Mouse (Mus musculus) spleen, postnatal 14 days (tissue): ENCODE measurements at regions not wholly inside any gene's neighbourhood (a gene's known extent, or its start where the extent isn't known, plus 50 kb on each side); places are given as distances from the start of the nearest gene placed in this dataset.
A peak's percentile ranks its signal among the peaks of the same experiment; 100 is the strongest.
"Not testable (repeated sequence)": the region's sequence is repeated elsewhere in the genome, so short reads cannot be mapped to it uniquely, and the experiment has no call there.

Source experiments
- DNase-seq, 2 experiments: peaks; one replicate each; pipeline ENCODE4 v3.0.0; 2021 to 2022; ENCODE audit warnings: low spot score in 2 of 2

GRCm38 (mm10) chr17:85881636-85882170 is 193.6 kb upstream of the Six2 start:
- no peak for DNase-seq

- DNase-seq, result no peak
Measured at GRCm38 (mm10) chr17:85881046-85881445, 193.0 kb upstream of the Six2 start.

DNA sequence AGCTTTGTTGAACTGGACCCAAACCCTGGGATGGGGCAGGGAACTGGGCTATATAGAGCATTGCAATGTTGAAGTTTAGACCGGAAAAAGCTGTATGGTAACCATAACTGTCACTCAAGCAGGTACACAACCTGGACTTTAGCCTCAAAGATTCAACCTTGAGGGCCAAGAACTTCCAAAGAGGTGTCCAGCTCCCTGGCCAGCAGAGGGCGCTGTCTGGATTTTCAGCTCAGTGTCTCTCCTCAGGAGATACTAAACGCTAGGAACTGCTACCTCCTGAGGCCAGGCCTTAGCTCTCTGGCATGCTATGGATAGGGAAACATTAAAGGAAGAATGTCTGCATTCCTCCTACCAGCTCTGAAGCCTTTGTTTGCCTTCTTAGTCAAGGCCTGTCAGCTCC is 189.4 kb upstream of the Six2 start:
- DNase-seq, result peak in 1 of 2 experiments; percentile 29

GRCm38 (mm10) chr17:85876853-85877252 is 188.8 kb upstream of the Six2 start:
- DNase-seq, result no peak

GRCm38 (mm10) chr17:85873853-85874586 is 185.9 kb upstream of the Six2 start:
- DNase-seq, result no peak

DNA sequence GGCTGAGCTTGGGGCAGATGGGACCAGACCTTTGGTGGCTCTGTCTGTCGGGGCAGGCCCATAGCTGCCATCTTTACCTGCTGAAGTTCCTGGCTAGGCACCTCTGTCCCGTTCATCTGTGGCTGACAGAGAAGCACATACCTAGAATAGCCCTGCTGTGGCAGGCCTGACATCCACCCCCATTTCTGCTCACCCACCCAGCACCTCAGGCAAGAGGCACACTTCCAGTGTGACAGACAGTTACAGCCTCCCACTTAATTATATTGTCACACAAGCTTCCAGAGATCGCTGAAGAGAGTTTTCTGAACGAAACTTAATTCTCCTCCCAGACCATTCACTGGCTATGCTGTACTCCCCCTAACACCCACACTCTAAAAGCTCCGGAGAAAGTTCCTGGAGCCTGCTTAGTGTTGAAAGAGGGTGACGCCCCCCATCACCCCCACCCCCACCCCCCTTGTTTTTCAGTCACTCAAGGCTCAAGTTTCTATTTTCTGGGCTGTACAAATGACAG is 184.9 kb upstream of the Six2 start:
- DNase-seq, result no peak

DNA sequence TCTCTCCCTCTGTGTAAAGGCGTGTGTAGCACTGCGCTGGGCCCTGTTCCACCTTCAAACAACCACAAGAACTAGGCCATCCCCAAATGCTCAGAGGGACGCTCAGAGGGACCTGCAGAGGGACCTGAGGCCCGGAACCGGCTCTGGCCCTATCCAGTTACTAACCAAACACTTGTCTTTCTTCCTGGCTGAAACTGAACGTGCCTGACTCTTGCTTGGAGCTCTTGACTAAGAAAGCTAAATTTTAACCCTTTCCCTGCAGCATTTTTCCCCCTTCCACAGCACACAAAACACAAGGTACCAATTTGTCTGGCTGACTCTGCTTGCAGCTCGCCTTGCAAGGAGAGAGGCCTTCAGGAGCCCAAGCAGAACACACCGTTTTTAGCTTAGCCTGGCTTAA is 182.3 kb upstream of the Six2 start:
- DNase-seq, result no peak

DNA sequence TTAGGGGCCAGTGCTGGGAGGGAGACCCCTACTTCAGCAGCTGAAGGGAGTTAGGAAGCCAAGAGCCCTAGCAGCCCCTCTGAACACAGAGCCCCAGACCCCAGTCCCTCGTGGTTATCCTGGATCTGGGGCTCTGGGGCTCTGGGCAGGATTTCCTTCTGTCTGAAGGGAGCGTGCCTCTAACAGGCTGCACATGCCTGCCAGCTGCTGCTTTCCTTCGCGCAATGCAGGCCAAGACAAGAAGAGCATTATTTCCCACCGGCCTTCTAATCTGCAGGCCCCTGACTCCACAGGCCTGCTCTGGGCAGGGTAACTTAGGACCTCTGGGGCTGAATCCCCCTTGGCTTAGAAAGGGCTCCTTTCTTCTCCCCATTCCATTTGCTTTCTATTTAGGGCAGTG is 181.1 kb upstream of the Six2 start:
- DNase-seq, result no peak

GRCm38 (mm10) chr17:85867945-85868616 is 180.0 kb upstream of the Six2 start:
- no peak for DNase-seq

DNA sequence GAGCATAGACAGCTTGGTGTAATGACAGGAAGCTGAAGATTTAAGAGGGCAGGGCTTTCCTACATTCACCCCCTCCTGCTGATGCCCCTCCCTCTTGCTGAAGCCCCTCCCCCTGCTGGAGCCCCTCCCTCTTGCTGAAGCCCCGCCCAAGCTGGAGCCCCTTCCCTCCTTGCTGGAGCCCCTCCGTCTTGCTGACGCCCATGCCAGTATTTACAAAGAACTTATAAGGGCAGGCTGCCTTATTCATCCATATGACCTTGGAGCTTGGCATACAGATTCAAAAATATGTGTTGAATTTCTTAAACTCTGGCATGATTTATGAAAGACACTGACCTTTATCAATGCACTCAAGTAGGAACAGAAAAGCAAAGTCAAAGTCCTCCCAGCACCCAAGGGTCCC is 178.5 kb upstream of the Six2 start:
- no peak for DNase-seq

DNA sequence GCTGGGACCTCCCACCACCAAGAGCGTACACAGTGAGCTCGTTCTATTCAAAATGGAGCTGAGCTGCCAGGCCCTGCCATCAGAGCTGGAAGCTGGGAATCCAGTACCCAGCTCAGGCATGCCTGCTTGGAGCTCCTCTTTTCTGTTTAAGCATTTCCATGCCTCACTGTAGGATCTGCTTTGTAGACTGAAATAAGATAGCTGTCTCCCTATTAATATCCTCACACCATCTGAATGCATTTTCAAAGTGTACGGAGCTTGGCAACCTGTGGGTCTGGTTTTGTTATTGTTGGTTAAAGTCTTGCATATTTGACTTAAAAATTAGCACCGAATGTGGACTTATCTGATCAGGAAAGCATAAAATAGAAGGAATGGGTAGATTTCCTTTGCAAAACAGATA is 177.9 kb upstream of the Six2 start:
- DNase-seq, result no peak

- DNase-seq, result no peak
Measured at GRCm38 (mm10) chr17:85861328-85861727, 173.3 kb upstream of the Six2 start.

GRCm38 (mm10) chr17:85860797-85861196 is 172.7 kb upstream of the Six2 start:
- DNase-seq, result no peak

GRCm38 (mm10) chr17:85859926-85860707 is 172.0 kb upstream of the Six2 start:
- DNase-seq, result no peak

DNA sequence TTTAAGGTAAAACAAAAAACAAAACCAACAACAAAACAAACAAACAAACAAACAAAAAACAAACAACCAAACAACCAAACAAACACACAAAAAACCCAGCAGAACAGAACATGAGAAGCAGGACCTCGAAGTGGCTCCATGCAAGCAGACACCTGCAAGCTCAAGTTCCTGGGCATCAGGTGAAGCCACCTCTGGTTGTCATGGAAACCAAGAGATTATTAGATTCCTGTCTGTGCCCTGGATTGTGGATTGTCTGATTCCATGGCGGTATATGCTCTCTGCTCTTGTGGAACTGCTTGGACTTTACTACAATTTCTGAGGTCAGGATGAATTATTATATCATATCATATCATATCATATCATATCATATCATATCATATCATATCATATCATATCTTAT is 170.4 kb upstream of the Six2 start:
- no peak for DNase-seq

DNA sequence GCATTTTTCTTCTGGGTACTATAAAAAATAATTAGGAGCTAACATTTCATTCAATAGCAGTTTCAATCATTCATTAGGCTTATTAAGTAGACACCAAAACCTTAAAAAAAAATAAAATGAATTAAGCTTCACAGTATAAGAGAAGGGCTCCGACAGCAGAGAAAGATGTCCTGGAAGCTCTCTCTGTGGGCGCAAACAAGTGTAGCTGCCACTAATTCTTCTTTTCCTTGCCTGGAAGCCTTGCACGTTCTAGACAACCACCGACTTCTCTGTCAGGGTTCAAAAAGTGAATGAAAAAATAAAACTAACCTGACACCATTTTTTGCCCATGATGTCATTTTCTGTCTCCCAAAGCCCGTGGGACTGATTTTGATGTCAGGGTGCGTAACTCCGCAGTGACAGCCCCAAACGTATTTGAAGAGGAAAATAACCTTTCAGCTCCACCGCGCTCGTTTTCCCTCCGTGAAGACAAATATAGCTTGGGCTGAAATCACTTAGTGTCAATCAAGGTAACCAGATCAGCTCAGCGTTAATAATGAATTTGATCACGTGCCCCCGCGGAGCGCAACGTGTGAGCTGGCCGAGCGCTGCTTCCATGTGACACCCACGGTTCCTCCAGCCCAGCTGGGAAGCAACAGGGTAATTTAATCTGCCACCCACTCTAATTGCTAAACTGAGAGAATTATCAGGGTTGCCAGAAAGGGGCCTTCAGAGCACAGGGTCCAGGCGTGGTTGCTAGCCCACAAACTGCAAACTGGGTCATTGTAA is 169.8 kb upstream of the Six2 start:
- no peak for DNase-seq

DNA sequence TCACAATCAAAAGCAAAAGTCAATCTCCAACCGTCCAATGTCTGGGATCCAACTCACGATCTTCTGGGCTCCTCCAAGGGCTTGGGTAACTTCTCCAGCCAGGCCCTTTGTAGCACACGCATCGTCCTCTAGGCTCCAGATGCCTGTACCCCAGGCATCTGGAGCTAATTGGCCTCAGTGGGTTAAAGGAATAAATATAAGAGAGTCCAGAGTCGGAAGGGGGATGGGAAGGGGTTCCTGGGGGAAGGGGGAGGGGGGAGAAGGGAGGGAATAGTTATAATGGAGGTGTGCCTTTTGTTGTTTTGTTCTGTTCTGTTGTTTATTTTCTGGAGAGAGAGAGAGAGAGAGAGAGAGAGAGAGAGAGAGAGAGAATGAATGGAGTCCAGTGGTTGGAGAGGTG is 168.8 kb upstream of the Six2 start:
- DNase-seq, result not testable (repeated sequence)

DNA sequence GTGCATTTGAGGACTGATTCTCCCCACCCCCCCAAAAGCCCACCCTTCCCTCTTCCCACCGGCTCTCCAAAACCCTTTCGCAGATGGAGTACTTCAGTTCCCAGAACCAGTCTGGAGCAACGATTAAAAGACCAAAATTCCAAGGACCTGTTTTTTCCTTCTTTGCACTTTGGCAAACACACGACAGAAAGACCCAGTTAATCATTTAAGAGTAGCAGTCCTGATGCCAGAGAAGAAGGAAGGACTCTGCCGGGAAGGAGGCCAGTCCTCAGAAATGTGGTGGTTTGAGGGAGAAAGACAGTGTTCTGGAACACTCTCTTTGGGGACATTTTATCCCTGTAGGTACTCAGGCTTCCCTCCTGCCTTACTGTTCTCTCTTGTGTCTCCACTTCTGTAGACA is 165.1 kb upstream of the Six2 start:
- DNase-seq, result no peak

- no peak for DNase-seq
Measured at GRCm38 (mm10) chr17:85848526-85848925, 160.5 kb upstream of the Six2 start.

GRCm38 (mm10) chr17:85847756-85848155 is 159.7 kb upstream of the Six2 start:
- DNase-seq, result no peak

- DNase-seq, result no peak
Measured at GRCm38 (mm10) chr17:85845059-85845458, 157.0 kb upstream of the Six2 start.

DNA sequence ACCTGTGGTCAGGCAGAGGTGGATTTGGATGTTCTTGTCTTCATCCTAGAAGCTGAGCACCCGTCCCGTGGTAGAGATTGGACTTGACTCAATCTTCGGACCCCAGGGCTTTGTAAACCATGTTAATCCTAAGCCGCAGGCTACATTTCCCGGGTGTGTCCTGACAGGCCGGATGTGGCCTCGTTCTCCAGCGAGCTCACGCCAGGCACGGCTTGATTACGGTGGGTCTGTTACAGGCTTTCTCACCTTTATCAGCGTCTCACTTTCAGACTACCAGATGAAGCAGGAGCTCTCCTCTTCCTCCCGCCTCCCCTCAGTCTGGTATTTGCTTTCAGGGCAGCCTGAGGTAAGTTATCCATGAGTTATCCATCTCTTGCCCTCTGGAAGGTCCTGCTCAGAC is 156.4 kb upstream of the Six2 start:
- no peak for DNase-seq
